Mouse (Mus musculus): Measurements from ENCODE around the gene Rps6ka3. TPM values are rescaled to one million over a fixed set of nuclear protein-coding genes. Genes with fewer than 3 reads are reported as not detected.

Rps6ka3 gene
- polyA plus RNA-seq, 1 experiment from 2014 or later = 7.9 TPM

- Histone ChIP-seq H3K27ac (peak within 1 kb of the TSS; percentile 86), H3K4me3 (replicated peaks) (peak within 1 kb of the TSS; percentile 69), H3K9ac (peak within 1 kb of the TSS; percentile 69), H3K4me2 (peak within 1 kb of the TSS; percentile 54), H3K9me3 (replicated peaks) (no peaks in the 10 kb centered on the region), H3K36me3 (no peaks in the 10 kb centered on the region), H3K4me1 (no peaks in the 10 kb centered on the region), H3K27me3 (peaks cover 5% of the 10 kb centered on the region; the same call in 1 of the 2 replicates)
- ATAC-seq (replicated peaks; ENCODE audit: low FRiP score) = peak; percentile 99
- WGBS = 28% methylated on average over 56 of the region's 76 CpGs
These were observed 162.0 kb downstream of the Rps6ka3 start, which contains the start of gene Eif1ax for GRCm38 (mm10) chrX:159371831-159372752. TSS of gene Eif1ax (plus strand) at chrX:159372178.

- Histone ChIP-seq H3K4me1 (no peaks in the 10 kb centered on the region), H3K36me3 (peaks cover 5% of the 10 kb centered on the region), H3K4me2 (peak overlapping the region; percentile 54), H3K9me3 (replicated peaks) (no peaks in the 10 kb centered on the region), H3K9ac (peak overlapping the region; percentile 69), H3K4me3 (replicated peaks) (peak overlapping the region; percentile 69), H3K27me3 (peaks cover 5% of the 10 kb centered on the region; the same call in 1 of the 2 replicates), H3K27ac (peak overlapping the region; percentile 86)
- 28% methylated on average over 9 of the region's 9 CpGs for WGBS
- ATAC-seq (replicated peaks; ENCODE audit: low FRiP score) = peak; percentile 9; the same call in 1 of the 2 replicates
These were observed 162.6 kb downstream of the Rps6ka3 start for GRCm38 (mm10) chrX:159372753-159373144.

- no peak overlapping the region for H3K4me2 ChIP-seq
- no peak overlapping the region for H3K4me3 ChIP-seq (replicated peaks)
- H3K9ac ChIP-seq = no peak overlapping the region
- WGBS = 69% methylated on average over 9 of the region's 9 CpGs
- H3K27me3 ChIP-seq = 0 out of 2 replicates have a peak, but pooled peaks cover 3% of the 10 kb centered on the region
- H3K9me3 ChIP-seq (replicated peaks) = no peaks in the 10 kb centered on the region
- no peak for ATAC-seq (replicated peaks; ENCODE audit: low FRiP score)
- no peaks in the 10 kb centered on the region for H3K4me1 ChIP-seq
- peaks cover 36% of the 10 kb centered on the region for H3K36me3 ChIP-seq
- H3K27ac ChIP-seq = no peak overlapping the region
These were observed 177.0 kb downstream of the Rps6ka3 start for GRCm38 (mm10) chrX:159387105-159387504.

GRCm38 (mm10) chrX:159388953-159389352, 178.8 kb downstream of the Rps6ka3 start:
- Histone ChIP-seq H3K4me2 (no peak overlapping the region), H3K4me3 (replicated peaks) (no peak overlapping the region), H3K27me3 (0 out of 2 replicates have a peak, but pooled peaks cover 3% of the 10 kb centered on the region), H3K4me1 (no peaks in the 10 kb centered on the region), H3K27ac (no peak overlapping the region), H3K9me3 (replicated peaks) (no peaks in the 10 kb centered on the region), H3K9ac (no peak overlapping the region), H3K36me3 (peaks cover 27% of the 10 kb centered on the region)
- ATAC-seq (replicated peaks; ENCODE audit: low FRiP score) = no peak

GRCm38 (mm10) chrX:159390347-159390962, 180.3 kb downstream of the Rps6ka3 start:
- ATAC-seq (replicated peaks; ENCODE audit: low FRiP score) = no peak
- no peaks in the 10 kb centered on the region for H3K4me1 ChIP-seq
- 78% methylated on average over 6 of the region's 6 CpGs for WGBS
- no peak overlapping the region for H3K27ac ChIP-seq
- 0 out of 2 replicates have a peak, but pooled peaks cover 3% of the 10 kb centered on the region for H3K27me3 ChIP-seq
- H3K36me3 ChIP-seq = peaks cover 15% of the 10 kb centered on the region; the same call in 1 of the 2 replicates
- H3K4me2 ChIP-seq = no peak overlapping the region
- no peak overlapping the region for H3K9ac ChIP-seq
- H3K4me3 ChIP-seq (replicated peaks) = no peak overlapping the region
- H3K9me3 ChIP-seq (replicated peaks) = no peaks in the 10 kb centered on the region

GRCm38 (mm10) chrX:159391239-159391638, 181.1 kb downstream of the Rps6ka3 start:
- WGBS = 75% methylated on average over 3 of the region's 3 CpGs
- H3K27ac ChIP-seq = no peak overlapping the region
- H3K36me3 ChIP-seq = peaks cover 8% of the 10 kb centered on the region; the same call in 1 of the 2 replicates
- no peaks in the 10 kb centered on the region for H3K9me3 ChIP-seq (replicated peaks)
- no peak for ATAC-seq (replicated peaks; ENCODE audit: low FRiP score)
- no peaks in the 10 kb centered on the region for H3K4me1 ChIP-seq
- no peak overlapping the region for H3K4me2 ChIP-seq
- no peak overlapping the region for H3K4me3 ChIP-seq (replicated peaks)
- no peak overlapping the region for H3K9ac ChIP-seq
- 0 out of 2 replicates have a peak, but pooled peaks cover 3% of the 10 kb centered on the region for H3K27me3 ChIP-seq

GRCm38 (mm10) chrX:159409253-159409652, 199.1 kb downstream of the Rps6ka3 start:
- Histone ChIP-seq H3K4me3 (replicated peaks) (no peak overlapping the region), H3K27me3 (peaks cover 13% of the 10 kb centered on the region), H3K9me3 (replicated peaks) (no peaks in the 10 kb centered on the region), H3K27ac (no peak overlapping the region), H3K9ac (no peak overlapping the region), H3K4me2 (no peak overlapping the region), H3K4me1 (no peaks in the 10 kb centered on the region), H3K36me3 (no peaks in the 10 kb centered on the region)
- ATAC-seq (replicated peaks; ENCODE audit: low FRiP score) = no peak
- 25% methylated on average over 4 of the region's 4 CpGs for WGBS

GRCm38 (mm10) chrX:159414130-159414828, 204.2 kb downstream of the Rps6ka3 start, which contains the start of gene Map7d2:
TSS of gene Map7d2 (plus strand) at chrX:159414572.
- peaks cover 45% of the 10 kb centered on the region for H3K27me3 ChIP-seq
- H3K4me2 ChIP-seq = peak within 1 kb of the TSS; percentile 92
- H3K4me1 ChIP-seq = peaks cover 5% of the 10 kb centered on the region; the same call in 1 of the 2 replicates
- peak within 1 kb of the TSS; percentile 14; the same call in 1 of the 2 replicates for H3K9ac ChIP-seq
- H3K36me3 ChIP-seq = no peaks in the 10 kb centered on the region
- WGBS = 24% methylated on average over 60 of the region's 83 CpGs
- peak; percentile 92 for ATAC-seq (replicated peaks; ENCODE audit: low FRiP score)
- H3K4me3 ChIP-seq (replicated peaks) = peak within 1 kb of the TSS; percentile 56
- no peak within 1 kb of the TSS for H3K27ac ChIP-seq
- H3K9me3 ChIP-seq (replicated peaks) = no peaks in the 10 kb centered on the region

GRCm38 (mm10) chrX:159414829-159415673, 204.9 kb downstream of the Rps6ka3 start:
- Histone ChIP-seq H3K36me3 (no peaks in the 10 kb centered on the region), H3K9me3 (replicated peaks) (no peaks in the 10 kb centered on the region), H3K9ac (peak overlapping the region; percentile 14; the same call in 1 of the 2 replicates), H3K4me2 (peak overlapping the region; percentile 92), H3K4me1 (peaks cover 5% of the 10 kb centered on the region; the same call in 1 of the 2 replicates), H3K27me3 (peaks cover 46% of the 10 kb centered on the region), H3K4me3 (replicated peaks) (peak overlapping the region; percentile 56), H3K27ac (no peak overlapping the region)
- ATAC-seq (replicated peaks; ENCODE audit: low FRiP score) = peak; percentile 70
- 22% methylated on average over 57 of the region's 65 CpGs for WGBS
